Mouse (Mus musculus): ENCODE data around the gene Megf8. TPM values are rescaled to one million over a fixed set of nuclear protein-coding genes. Genes with fewer than 3 reads are reported as not detected.
"Not testable (repeated sequence)": the region's sequence is repeated elsewhere in the genome, so short reads cannot be mapped to it uniquely, and the experiment has no call there.

Gene Megf8
- total RNA-seq, 4 experiments from 2014 or later = 62.4 to 82.4 (median 71.7) TPM

GRCm38 (mm10) chr7:25297454-25298325, 19.3 kb upstream of the Megf8 start, which contains the start of gene Pafah1b3:
TSS of gene Pafah1b3 (minus strand) at chr7:25297986.
- DNase-seq = peak; percentile 73

- DNase-seq = no peak
Observed at GRCm38 (mm10) chr7:25301063-25301462, 15.9 kb upstream of the Megf8 start, which contains the start of gene Prr19. TSS of gene Prr19 (plus strand) at chr7:25301411.

- no peak for DNase-seq
Observed at GRCm38 (mm10) chr7:25303003-25303684, 13.8 kb upstream of the Megf8 start.

GRCm38 (mm10) chr7:25303685-25304006, 13.3 kb upstream of the Megf8 start:
- no peak for DNase-seq

- DNase-seq = no peak
Observed at GRCm38 (mm10) chr7:25305481-25305880, 11.5 kb upstream of the Megf8 start.

GRCm38 (mm10) chr7:25305956-25306613, 10.9 kb upstream of the Megf8 start, which contains the start of gene Tmem145:
TSS of gene Tmem145 (plus strand) at chr7:25306106.
- DNase-seq = no peak

- no peak for DNase-seq
Observed at GRCm38 (mm10) chr7:25306614-25306996, 10.4 kb upstream of the Megf8 start.

GRCm38 (mm10) chr7:25308702-25309318, 8.2 kb upstream of the Megf8 start:
- no peak for DNase-seq

GRCm38 (mm10) chr7:25309425-25309824, 7.5 kb upstream of the Megf8 start:
- no peak for DNase-seq

GRCm38 (mm10) chr7:25311193-25311592, 5.8 kb upstream of the Megf8 start:
- DNase-seq = no peak

GRCm38 (mm10) chr7:25313325-25313724, 3.6 kb upstream of the Megf8 start:
- DNase-seq = no peak

- DNase-seq = no peak
Observed at GRCm38 (mm10) chr7:25314606-25315305, 2.2 kb upstream of the Megf8 start.

GRCm38 (mm10) chr7:25315306-25316041, 1.5 kb upstream of the Megf8 start:
- DNase-seq = no peak

GRCm38 (mm10) chr7:25317446-25317999, 559 bp downstream of the Megf8 start:
- no peak for DNase-seq

GRCm38 (mm10) chr7:25322058-25322484, 5.1 kb downstream of the Megf8 start:
- no peak for DNase-seq

- peak; percentile 61 for DNase-seq
Observed at GRCm38 (mm10) chr7:25323219-25323618, 6.3 kb downstream of the Megf8 start.

GRCm38 (mm10) chr7:25325431-25325830, 8.5 kb downstream of the Megf8 start:
- not testable (repeated sequence) for DNase-seq

- DNase-seq = no peak
Observed at GRCm38 (mm10) chr7:25326233-25326632, 9.3 kb downstream of the Megf8 start.

- DNase-seq = peak; percentile 66
Observed at GRCm38 (mm10) chr7:25333596-25334307, 16.8 kb downstream of the Megf8 start.

- DNase-seq = no peak
Observed at GRCm38 (mm10) chr7:25334472-25334871, 17.5 kb downstream of the Megf8 start.

All from adrenal gland, adult 8-10 months (tissue).